Mouse (Mus musculus) CH12.LX (cell line): ENCODE measurements around the gene Eya2.

Source experiments
- CHD2 ChIP-seq: IDR thresholded peaks from 2 replicates; pipeline ENCODE4 v1.6.1; 2011; ENCODE audit warnings: low read length, improper control_type of control experiment
- CTCF ChIP-seq, 2 experiments: IDR thresholded peaks in 1 of 2; conservative IDR thresholded peaks in 1 of 2; 2 replicates each; pipeline ENCODE4 v1.5.1; 2011 to 2012; ENCODE audit warnings: low read depth in 2 of 2, low read length in 2 of 2, improper control_type of control experiment in 1 of 2, inconsistent platforms in 1 of 2, mild to moderate bottlenecking in 1 of 2, moderate library complexity in 1 of 2
- USF1 ChIP-seq: IDR thresholded peaks from 2 replicates; pipeline ENCODE4 v1.6.1; 2014; ENCODE audit warnings: low read depth, mild to moderate bottlenecking, inconsistent platforms, low read length, improper control_type of control experiment
- ZNF384 ChIP-seq: IDR thresholded peaks from 2 replicates; pipeline ENCODE4 v1.6.1; 2012; ENCODE audit warnings: low read depth, low read length, improper control_type of control experiment, inconsistent platforms

DNA sequence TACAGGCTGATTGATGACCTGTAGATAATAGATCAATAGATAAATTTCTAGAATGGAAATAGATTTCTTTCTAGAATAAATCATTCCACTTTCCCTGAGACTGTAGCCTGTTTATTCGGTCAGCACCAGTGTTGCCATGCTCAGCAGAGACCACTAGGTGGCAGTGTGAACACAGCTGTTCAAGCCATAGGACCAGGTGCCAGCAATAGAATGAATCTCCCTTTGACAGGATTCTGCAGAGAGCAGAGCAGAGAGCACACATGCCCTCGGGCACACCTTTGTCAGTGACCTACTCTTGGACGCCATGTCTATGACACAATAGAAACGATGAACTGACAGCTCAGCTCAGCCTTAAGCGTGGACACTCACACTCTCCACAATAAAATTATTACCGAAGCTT is 184.1 kb downstream of the Eya2 start:
- TF ChIP-seq CHD2 (no peak), USF1 (no peak), CTCF (conservative IDR thresholded peaks at IDR 0.05 in 1 of 2, IDR thresholded peaks at IDR 0.05 in 1 of 2; ENCODE audit: low read depth in 2 of 2, low read length in 2 of 2) (peak; percentile 95 to 97), ZNF384 (no peak)
